Mouse (Mus musculus): Measurements from ENCODE around the gene Llcfc1. TPM values are rescaled to one million over a fixed set of nuclear protein-coding genes. Genes with fewer than 3 reads are reported as not detected.

The Llcfc1 gene
- polyA plus RNA-seq, 1 experiment from 2014 or later: not detected

DNA sequence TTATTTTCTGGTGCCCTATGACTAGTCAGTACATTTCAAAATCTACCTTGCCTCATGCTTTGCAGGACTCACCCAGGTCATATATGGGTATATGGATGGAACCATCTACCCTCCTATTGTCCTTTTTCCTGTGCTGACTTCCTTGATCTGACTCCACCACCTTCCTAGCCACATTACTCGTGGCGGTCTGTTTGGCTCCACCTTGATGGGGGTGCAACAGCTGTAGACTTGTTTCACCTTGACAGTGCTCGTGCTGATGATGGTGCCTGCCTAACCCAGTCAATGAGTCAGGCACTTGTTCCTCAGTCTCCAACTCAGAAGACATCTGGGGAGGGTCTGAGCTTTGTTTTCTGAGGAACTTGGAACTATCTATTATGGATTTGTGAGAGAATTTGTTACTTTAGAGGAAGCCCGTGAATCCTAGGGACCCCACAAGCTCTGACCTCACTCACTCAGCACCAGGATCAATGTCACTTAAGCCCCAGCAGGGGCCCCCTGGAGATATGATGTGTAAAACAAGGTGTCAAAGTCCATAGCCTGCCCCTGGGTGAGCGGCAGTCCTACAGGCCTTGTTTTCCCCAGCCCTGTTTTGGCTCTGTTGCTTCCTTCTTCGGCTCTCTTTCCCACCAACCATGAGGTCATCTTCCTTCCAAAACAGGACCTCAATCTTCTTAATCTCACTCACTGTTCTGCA, 42.9 kb upstream of the Llcfc1 start:
- H3K4me2 ChIP-seq (ENCODE audit: low read depth, low read length): no peak overlapping the region
- H3K4me3 ChIP-seq (ENCODE audit: low read depth, low read length): no peak overlapping the region
- H3K9ac ChIP-seq (replicated peaks): no peak overlapping the region
- H3K27me3 ChIP-seq (ENCODE audit: insufficient read depth, low read length): no peaks in the 10 kb centered on the region
- WGBS (ENCODE audit: insufficient replicate concordance): 61% methylated on average over 6 of the region's 6 CpGs
- H3K27ac ChIP-seq (ENCODE audit: low read depth): no peak overlapping the region
- no peak for ATAC-seq
- H3K4me1 ChIP-seq (ENCODE audit: insufficient read depth): peaks cover 4% of the 10 kb centered on the region; the same call in 1 of the 2 replicates
- H3K36me3 ChIP-seq (replicated peaks; ENCODE audit: insufficient read depth, low read length): no peaks in the 10 kb centered on the region
- DNase-seq: no peak
- H3K9me3 ChIP-seq (ENCODE audit: low read length): no peaks in the 10 kb centered on the region
- no peak for TF ChIP-seq CTCF (IDR thresholded peaks at IDR 0.05; ENCODE audit: low read depth)
- TF ChIP-seq EP300 (IDR thresholded peaks at IDR 0.05; ENCODE audit: low read depth): no peak

DNA sequence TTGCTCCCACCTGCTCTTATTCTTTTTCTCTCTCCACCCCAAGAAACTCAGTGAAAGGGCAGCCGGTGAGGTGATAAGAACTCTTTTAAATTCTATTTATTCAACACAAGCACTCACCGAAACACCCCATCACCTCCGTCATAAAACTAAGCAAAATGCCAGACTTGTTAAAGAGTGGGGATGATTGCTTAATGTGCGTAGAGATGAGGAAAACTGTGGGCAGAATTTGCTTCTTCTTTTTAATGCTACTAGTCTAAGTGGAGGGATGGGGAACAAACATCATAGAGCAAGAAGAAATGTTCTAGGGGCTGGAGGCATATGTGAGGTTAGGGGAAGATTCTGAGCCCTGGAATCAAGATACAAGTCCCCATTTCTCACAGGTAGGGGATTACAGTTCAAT, 41.5 kb upstream of the Llcfc1 start:
- DNase-seq (no peak), ATAC-seq (no peak)
- H3K9ac ChIP-seq (replicated peaks): no peak overlapping the region
- peaks cover 4% of the 10 kb centered on the region; the same call in 1 of the 2 replicates for H3K4me1 ChIP-seq (ENCODE audit: insufficient read depth)
- 63% methylated on average over 4 of the region's 4 CpGs for WGBS (ENCODE audit: insufficient replicate concordance)
- no peaks in the 10 kb centered on the region for H3K27me3 ChIP-seq (ENCODE audit: insufficient read depth, low read length)
- H3K36me3 ChIP-seq (replicated peaks; ENCODE audit: insufficient read depth, low read length): no peaks in the 10 kb centered on the region
- H3K27ac ChIP-seq (ENCODE audit: low read depth): no peak overlapping the region
- no peak for TF ChIP-seq EP300 (IDR thresholded peaks at IDR 0.05; ENCODE audit: low read depth)
- no peak for TF ChIP-seq CTCF (IDR thresholded peaks at IDR 0.05; ENCODE audit: low read depth)
- no peaks in the 10 kb centered on the region for H3K9me3 ChIP-seq (ENCODE audit: low read length)
- H3K4me2 ChIP-seq (ENCODE audit: low read depth, low read length): no peak overlapping the region
- H3K4me3 ChIP-seq (ENCODE audit: low read depth, low read length): no peak overlapping the region

DNA sequence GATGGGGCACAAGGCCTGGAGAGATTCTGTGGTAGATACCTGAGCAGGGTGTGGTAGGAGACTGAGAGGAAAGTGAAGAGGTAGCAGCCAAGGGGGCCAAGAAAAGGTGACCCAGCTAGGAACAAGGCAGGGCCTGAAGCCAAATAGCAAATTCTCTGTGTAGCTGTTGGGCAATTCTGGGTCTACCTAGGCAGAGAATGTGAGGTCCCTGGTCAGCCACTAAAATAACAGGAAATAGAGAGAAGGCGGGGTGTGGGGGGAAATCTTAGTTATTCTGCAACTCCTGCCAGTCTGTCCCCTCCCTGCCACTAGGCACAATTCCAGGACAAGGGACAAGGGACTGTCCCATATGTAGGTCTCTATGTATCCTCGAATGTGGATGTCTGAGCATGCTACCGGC, 41.0 kb upstream of the Llcfc1 start:
- H3K36me3 ChIP-seq (replicated peaks; ENCODE audit: insufficient read depth, low read length): no peaks in the 10 kb centered on the region
- DNase-seq: peak; percentile 37
- no peak overlapping the region for H3K4me3 ChIP-seq (ENCODE audit: low read depth, low read length)
- peak; percentile 89 for ATAC-seq
- no peak overlapping the region for H3K27ac ChIP-seq (ENCODE audit: low read depth)
- no peak overlapping the region for H3K9ac ChIP-seq (replicated peaks)
- 68% methylated on average over 3 of the region's 3 CpGs for WGBS (ENCODE audit: insufficient replicate concordance)
- TF ChIP-seq EP300 (IDR thresholded peaks at IDR 0.05; ENCODE audit: low read depth): no peak
- no peak for TF ChIP-seq CTCF (IDR thresholded peaks at IDR 0.05; ENCODE audit: low read depth)
- H3K4me1 ChIP-seq (ENCODE audit: insufficient read depth): peaks cover 4% of the 10 kb centered on the region; the same call in 1 of the 2 replicates
- H3K4me2 ChIP-seq (ENCODE audit: low read depth, low read length): no peak overlapping the region
- H3K9me3 ChIP-seq (ENCODE audit: low read length): no peaks in the 10 kb centered on the region
- no peaks in the 10 kb centered on the region for H3K27me3 ChIP-seq (ENCODE audit: insufficient read depth, low read length)

DNA sequence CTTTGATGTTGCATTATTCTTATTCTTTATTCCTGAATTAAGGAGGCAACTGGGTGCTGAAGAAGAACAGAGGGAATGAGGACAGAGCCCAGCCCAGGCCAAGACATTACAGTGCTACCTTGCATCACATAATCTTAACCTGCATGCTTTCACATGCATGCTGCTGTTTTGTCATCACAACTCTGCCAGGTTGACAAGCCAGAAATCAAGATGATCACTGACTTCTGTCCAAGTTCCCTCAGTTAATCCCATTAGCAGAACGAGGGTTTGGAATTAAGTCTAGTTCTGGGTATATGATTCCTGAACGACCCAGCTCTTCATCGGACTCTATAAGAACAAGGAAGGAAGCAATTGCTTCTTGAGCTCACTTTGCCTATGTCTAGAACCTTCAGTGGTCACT, 38.0 kb upstream of the Llcfc1 start:
- no peak overlapping the region for H3K4me3 ChIP-seq (ENCODE audit: low read depth, low read length)
- H3K9ac ChIP-seq (replicated peaks): no peak overlapping the region
- TF ChIP-seq CTCF (IDR thresholded peaks at IDR 0.05; ENCODE audit: low read depth) (no peak), EP300 (IDR thresholded peaks at IDR 0.05; ENCODE audit: low read depth) (no peak)
- H3K36me3 ChIP-seq (replicated peaks; ENCODE audit: insufficient read depth, low read length): no peaks in the 10 kb centered on the region
- 72% methylated on average over 3 of the region's 3 CpGs for WGBS (ENCODE audit: insufficient replicate concordance)
- DNase-seq: no peak
- H3K4me1 ChIP-seq (ENCODE audit: insufficient read depth): 0 out of 2 replicates have a peak, but pooled peaks cover 4% of the 10 kb centered on the region
- ATAC-seq: no peak
- no peaks in the 10 kb centered on the region for H3K9me3 ChIP-seq (ENCODE audit: low read length)
- H3K27me3 ChIP-seq (ENCODE audit: insufficient read depth, low read length): no peaks in the 10 kb centered on the region
- H3K4me2 ChIP-seq (ENCODE audit: low read depth, low read length): no peak overlapping the region
- no peak overlapping the region for H3K27ac ChIP-seq (ENCODE audit: low read depth)

DNA sequence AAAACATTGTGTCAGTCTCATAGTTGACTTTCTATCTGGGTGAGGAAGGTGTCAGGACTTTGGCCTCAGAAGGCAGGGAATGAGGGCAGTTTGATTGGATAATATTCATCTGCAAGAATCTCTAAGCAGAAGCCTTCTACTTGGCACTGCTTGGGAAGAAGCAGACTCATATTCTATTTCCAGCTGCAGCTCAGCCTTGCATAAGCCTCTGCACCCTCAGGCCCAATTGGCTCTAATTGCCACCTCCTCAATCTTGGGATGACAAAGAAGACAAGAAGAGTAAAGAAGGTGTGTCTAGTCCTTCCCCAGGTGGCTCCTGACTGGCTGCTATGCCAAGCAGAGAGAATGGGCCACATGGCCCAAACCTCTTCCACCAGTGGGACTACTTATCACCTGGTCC, 37.6 kb upstream of the Llcfc1 start:
- no peak overlapping the region for H3K27ac ChIP-seq (ENCODE audit: low read depth)
- no peak overlapping the region for H3K4me3 ChIP-seq (ENCODE audit: low read depth, low read length)
- H3K27me3 ChIP-seq (ENCODE audit: insufficient read depth, low read length): no peaks in the 10 kb centered on the region
- 0 out of 2 replicates have a peak, but pooled peaks cover 4% of the 10 kb centered on the region for H3K4me1 ChIP-seq (ENCODE audit: insufficient read depth)
- DNase-seq: no peak
- no peaks in the 10 kb centered on the region for H3K36me3 ChIP-seq (replicated peaks; ENCODE audit: insufficient read depth, low read length)
- TF ChIP-seq CTCF (IDR thresholded peaks at IDR 0.05; ENCODE audit: low read depth) (no peak), EP300 (IDR thresholded peaks at IDR 0.05; ENCODE audit: low read depth) (no peak)
- H3K9ac ChIP-seq (replicated peaks): no peak overlapping the region
- H3K4me2 ChIP-seq (ENCODE audit: low read depth, low read length): no peak overlapping the region
- no peak for ATAC-seq
- H3K9me3 ChIP-seq (ENCODE audit: low read length): no peaks in the 10 kb centered on the region

DNA sequence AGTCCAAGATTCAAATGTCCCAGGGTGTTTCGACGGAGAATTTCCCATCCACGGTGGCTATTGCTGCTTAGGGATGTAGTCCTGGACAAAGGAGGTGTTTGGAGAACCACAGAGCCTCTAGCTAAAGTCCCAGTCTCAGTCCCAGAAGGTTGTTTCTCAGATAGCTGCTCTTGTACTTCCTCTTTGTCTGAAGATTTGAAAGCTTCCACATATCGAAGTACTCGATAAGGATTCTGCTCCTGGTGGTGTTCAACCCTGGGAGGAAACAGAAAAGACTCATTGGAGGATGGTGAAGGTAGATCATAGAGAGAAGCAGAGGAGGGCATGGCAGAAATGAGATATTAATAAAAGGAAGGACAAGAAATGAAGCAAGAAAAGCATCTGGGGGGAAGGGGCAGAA, 31.1 kb upstream of the Llcfc1 start:
- WGBS (ENCODE audit: insufficient replicate concordance): 68% methylated on average over 5 of the region's 5 CpGs
- Histone ChIP-seq H3K27me3 (ENCODE audit: insufficient read depth, low read length) (no peaks in the 10 kb centered on the region), H3K9ac (replicated peaks) (no peak overlapping the region), H3K27ac (ENCODE audit: low read depth) (no peak overlapping the region), H3K4me3 (ENCODE audit: low read depth, low read length) (no peak overlapping the region), H3K4me1 (ENCODE audit: insufficient read depth) (no peaks in the 10 kb centered on the region), H3K36me3 (replicated peaks; ENCODE audit: insufficient read depth, low read length) (no peaks in the 10 kb centered on the region), H3K9me3 (ENCODE audit: low read length) (no peaks in the 10 kb centered on the region), H3K4me2 (ENCODE audit: low read depth, low read length) (no peak overlapping the region)
- no peak for DNase-seq
- no peak for ATAC-seq
- no peak for TF ChIP-seq EP300 (IDR thresholded peaks at IDR 0.05; ENCODE audit: low read depth)
- TF ChIP-seq CTCF (IDR thresholded peaks at IDR 0.05; ENCODE audit: low read depth): no peak
